Mouse (Mus musculus) leukemia stem cell, adult 10-12 weeks (primary cell): Measurements from ENCODE around the gene Spata17. TPM values are rescaled to one million over a fixed set of nuclear protein-coding genes. Genes with fewer than 3 reads are reported as not detected.

Experiments used
- polyA plus RNA-seq: library from polyadenylated mRNA; stranded (reverse); fragments of >175 nt; gene quantifications from 2 replicates; pipeline ENCODE4 v1.2.3, GENCODE M21; 2012; ENCODE audit warnings: low replicate concordance

Spata17 gene
- polyA plus RNA-seq, result not detected in 2 replicates

GRCm38 (mm10) chr1:187215181-187216116 lies at the start of gene Spata17, which contains the start of gene Gpatch2:
Gene Spata17 (minus strand): TSS chr1:187215465.
Gene Gpatch2 (plus strand): TSS chr1:187215508.

Other genes with a start within 250 kb of the Spata17 start
- gene D1Pas1, start 248.0 kb downstream of the Spata17 start, polyA plus RNA-seq, result not detected in 2 replicates
- gene Gpatch2, start within 50 bp of the Spata17 start, polyA plus RNA-seq, result 1.6 and 4.2 TPM in 2 replicates